Mouse (Mus musculus) spleen, adult 2 months (tissue): ENCODE data around the gene Spred1. TPM values are rescaled to one million over a fixed set of nuclear protein-coding genes. Genes with fewer than 3 reads are reported as not detected.

Source experiments
- DNase-seq, 2 experiments: peaks; one replicate each; pipeline versions ENCODE4 v3.0.0 to v3.0.0-alpha.2; 2012 to 2021; ENCODE audit warnings: low spot score in 2 of 2, low read depth in 1 of 2
- H3K27ac ChIP-seq: fragments of 200-500 bp; 2 replicates; pipeline ENCODE4 v1.5.1; 2012; ENCODE audit warnings: low read length, inconsistent platforms; ENCODE audit not compliant: insufficient read depth
- H3K27me3 ChIP-seq: fragments of 200-500 bp; 2 replicates; pipeline ENCODE4 v1.6.1; 2012; ENCODE audit warnings: mild to moderate bottlenecking, moderate library complexity, low read length, inconsistent platforms; ENCODE audit not compliant: control insufficient read depth, insufficient read depth
- H3K36me3 ChIP-seq: fragments of 200-500 bp; 2 replicates; pipeline ENCODE4 v1.6.1; 2012; ENCODE audit warnings: mild to moderate bottlenecking, low read length, inconsistent platforms; ENCODE audit not compliant: control insufficient read depth, insufficient read depth
- H3K4me1 ChIP-seq: fragments of 200-500 bp; 2 replicates; pipeline ENCODE4 v1.6.1; 2011; ENCODE audit warnings: inconsistent platforms; ENCODE audit not compliant: control insufficient read depth, insufficient read depth, insufficient read length
- H3K4me3 ChIP-seq: fragments of 200-500 bp; 2 replicates; pipeline ENCODE4 v1.5.1; 2011; ENCODE audit warnings: mild to moderate bottlenecking, inconsistent platforms; ENCODE audit not compliant: insufficient read depth, insufficient read length; ENCODE audit errors: extremely low read depth
- CTCF ChIP-seq: fragments of 200-500 bp; IDR thresholded peaks from 2 replicates; pipeline ENCODE4 v1.5.1; 2011; ENCODE audit warnings: mild to moderate bottlenecking, inconsistent platforms; ENCODE audit not compliant: insufficient read depth, insufficient read length, insufficient replicate concordance; ENCODE audit errors: extremely low read depth
- POLR2A ChIP-seq: fragments of 200-500 bp; IDR thresholded peaks from 2 replicates; pipeline ENCODE4 v1.6.1; 2011; ENCODE audit warnings: low read depth, low read length, inconsistent platforms
- WGBS: fragments of 180-500 bp; shearing (Covaris S2); methylation state at CpG from one replicate; pipeline ENCODE4 v1.1.7; 2018; 5-methylcytosine and 5-hydroxymethylcytosine counted together
- polyA plus RNA-seq: library from polyadenylated mRNA; depleted of rRNA; stranded (reverse); fragments of >200 nt; gene quantifications from 2 replicates; pipeline ENCODE4 v1.2.3, GENCODE M21; 2012; rRNA removed

The Spred1 gene
- polyA plus RNA-seq, 1 experiment: 2.2 TPM

GRCm38 (mm10) chr2:117217695-117218216 lies 96.6 kb downstream of the Spred1 start:
- H3K4me1 ChIP-seq: no peaks in the 10 kb centered on the region
- TF ChIP-seq CTCF (no peak), POLR2A (no peak)
- H3K36me3 ChIP-seq: no peaks in the 10 kb centered on the region
- no peaks in the 10 kb centered on the region for H3K27me3 ChIP-seq
- WGBS: 53% methylated on average over 15 of the region's 15 CpGs
- no peak overlapping the region for H3K27ac ChIP-seq
- no peak overlapping the region for H3K4me3 ChIP-seq
- DNase-seq: no peak

DNA sequence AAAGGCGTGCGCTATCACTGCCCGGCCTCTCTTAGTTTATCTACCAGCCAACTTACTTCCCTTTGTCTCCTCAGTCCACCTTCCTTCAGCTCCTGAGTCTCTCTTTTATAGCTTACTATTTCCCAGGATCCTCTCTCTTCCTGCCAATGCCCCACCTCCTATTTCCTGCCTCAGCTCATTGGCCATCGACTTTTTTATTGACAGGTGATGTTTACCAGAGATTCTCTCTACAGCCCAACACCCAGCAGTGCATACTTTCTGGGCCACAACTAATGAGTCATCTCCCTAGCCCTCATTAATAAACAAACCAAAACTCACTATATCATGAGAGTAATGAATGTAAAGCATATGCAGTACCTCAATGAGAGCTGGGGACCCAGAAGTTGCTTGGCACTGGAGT lies 98.4 kb downstream of the Spred1 start:
- H3K4me3 ChIP-seq: no peak overlapping the region
- no peaks in the 10 kb centered on the region for H3K4me1 ChIP-seq
- WGBS: 75% methylated on average over 4 of the region's 4 CpGs
- no peak for DNase-seq
- TF ChIP-seq CTCF (no peak), POLR2A (no peak)
- H3K27ac ChIP-seq: no peak overlapping the region
- no peaks in the 10 kb centered on the region for H3K36me3 ChIP-seq
- no peaks in the 10 kb centered on the region for H3K27me3 ChIP-seq

DNA sequence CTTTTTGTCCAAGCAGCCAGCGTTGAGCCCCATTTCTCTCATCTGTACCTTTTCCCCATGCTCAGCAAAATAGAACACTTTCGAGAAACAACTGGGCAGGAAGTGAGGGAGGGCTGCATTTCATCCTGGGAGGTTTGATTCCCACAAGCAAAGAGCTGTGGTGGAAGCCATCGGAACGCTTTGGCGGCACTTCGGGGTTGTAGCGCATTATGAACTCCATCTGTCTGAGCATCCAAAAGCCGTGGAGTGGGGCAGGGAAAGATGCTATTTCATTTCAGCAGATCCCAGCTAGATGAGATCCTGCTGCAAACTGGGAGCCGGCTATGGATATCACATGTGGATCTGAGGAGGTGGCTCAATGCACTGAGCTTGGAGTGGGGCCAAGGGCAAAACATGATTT lies 101.5 kb downstream of the Spred1 start:
- TF ChIP-seq CTCF (no peak), POLR2A (no peak)
- 83% methylated on average over 9 of the region's 9 CpGs for WGBS
- H3K27me3 ChIP-seq: no peaks in the 10 kb centered on the region
- no peak overlapping the region for H3K27ac ChIP-seq
- H3K4me3 ChIP-seq: no peak overlapping the region
- H3K36me3 ChIP-seq: no peaks in the 10 kb centered on the region
- H3K4me1 ChIP-seq: no peaks in the 10 kb centered on the region
- DNase-seq: no peak

DNA sequence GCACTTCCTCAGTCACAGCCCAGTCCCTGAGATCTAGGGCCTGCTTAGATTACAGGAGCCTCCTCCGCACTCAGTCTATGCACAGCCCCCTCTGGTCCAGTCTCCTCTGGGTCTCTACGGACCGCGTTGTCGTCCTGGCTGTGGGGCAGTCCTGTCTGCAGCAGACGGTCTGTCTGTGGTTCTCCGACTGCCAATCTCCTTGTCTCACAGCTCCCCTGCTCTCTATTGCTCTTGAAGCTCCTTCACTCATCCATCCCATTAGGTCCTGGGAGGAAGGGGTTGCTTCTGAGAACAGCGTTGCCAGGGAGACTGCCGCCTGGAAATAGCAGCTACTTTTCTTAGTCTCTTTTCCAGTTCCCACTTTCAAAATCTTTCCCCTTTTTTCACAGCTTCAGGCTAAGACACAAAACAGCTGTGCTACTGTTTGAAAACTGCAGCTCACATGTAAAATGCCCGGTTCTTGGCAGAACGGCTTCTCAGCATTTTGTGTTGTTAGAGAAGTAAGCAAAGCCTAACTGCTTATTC lies 107.5 kb downstream of the Spred1 start:
- Histone ChIP-seq H3K4me1 (no peaks in the 10 kb centered on the region), H3K4me3 (no peak overlapping the region), H3K27me3 (no peaks in the 10 kb centered on the region), H3K36me3 (no peaks in the 10 kb centered on the region), H3K27ac (no peak overlapping the region)
- TF ChIP-seq POLR2A: no peak
- TF ChIP-seq CTCF: no peak
- WGBS: 77% methylated on average over 11 of the region's 11 CpGs
- DNase-seq: no peak

DNA sequence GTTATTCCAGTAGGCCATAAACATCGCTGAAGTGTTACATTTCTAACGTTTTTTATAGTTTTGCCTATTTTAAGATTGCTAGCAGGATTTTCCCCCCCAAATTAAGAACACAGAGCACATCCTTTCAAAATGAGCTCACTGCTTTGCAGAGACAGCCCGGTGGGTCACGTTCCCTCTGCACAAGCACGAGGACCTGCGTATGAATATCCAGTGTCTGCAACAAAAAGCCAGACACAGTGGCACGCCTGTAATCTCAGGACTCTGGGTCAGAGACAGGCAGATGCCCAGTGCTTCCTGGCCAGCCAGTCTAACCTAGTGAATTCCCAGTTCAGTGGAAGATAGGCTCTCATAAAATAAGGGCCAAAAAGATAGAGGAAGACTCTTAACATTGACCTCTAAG lies 109.1 kb downstream of the Spred1 start:
- no peaks in the 10 kb centered on the region for H3K27me3 ChIP-seq
- 88% methylated on average over 7 of the region's 7 CpGs for WGBS
- no peak overlapping the region for H3K27ac ChIP-seq
- no peak for DNase-seq
- TF ChIP-seq CTCF: no peak
- TF ChIP-seq POLR2A: no peak
- no peak overlapping the region for H3K4me3 ChIP-seq
- no peaks in the 10 kb centered on the region for H3K4me1 ChIP-seq
- no peaks in the 10 kb centered on the region for H3K36me3 ChIP-seq

DNA sequence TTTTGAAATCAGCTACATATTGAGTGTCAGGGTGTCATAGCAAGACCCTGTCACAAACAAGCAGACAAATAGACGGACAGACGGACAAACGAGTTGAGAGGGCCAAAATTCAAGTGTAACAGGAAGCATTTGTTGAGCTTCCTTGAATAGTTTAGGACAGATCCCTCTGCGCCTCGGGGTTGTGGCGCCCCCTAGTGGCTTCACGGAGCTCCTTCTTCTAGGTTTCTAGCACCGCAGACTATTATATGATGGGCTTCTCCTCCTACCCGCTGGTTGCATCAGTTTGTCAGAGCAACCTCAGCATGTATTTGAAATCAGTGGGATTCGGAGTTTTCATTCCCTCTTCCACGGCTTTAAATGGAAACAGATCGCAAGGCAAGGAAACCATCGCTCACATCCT lies 110.1 kb downstream of the Spred1 start:
- DNase-seq: peak; percentile 11 to 54
- Histone ChIP-seq H3K27ac (no peak overlapping the region), H3K4me3 (no peak overlapping the region), H3K36me3 (no peaks in the 10 kb centered on the region), H3K4me1 (no peaks in the 10 kb centered on the region), H3K27me3 (no peaks in the 10 kb centered on the region)
- 8% methylated on average over 13 of the region's 13 CpGs for WGBS
- peak; percentile 76; the same call in 1 of the 2 replicates for TF ChIP-seq CTCF
- no peak for TF ChIP-seq POLR2A

Other genes with a start within 250 kb of the Spred1 start
- not detected in 2 replicates for gene Tmco5, start 242.7 kb upstream of the Spred1 start, polyA plus RNA-seq
- gene Fam98b, start 128.4 kb downstream of the Spred1 start, polyA plus RNA-seq: 3.3 and 4.0 TPM in 2 replicates
- 20.0 and 27.1 TPM in 2 replicates for gene Rasgrp1, start 221.6 kb downstream of the Spred1 start, polyA plus RNA-seq